Mouse (Mus musculus): ENCODE results near the gene Slc7a7. TPM values are rescaled to one million over a fixed set of nuclear protein-coding genes. Genes with fewer than 3 reads are reported as not detected.

Gene Slc7a7
- 2.1 TPM for polyA plus RNA-seq (2015; fragmentation: Illumina TruSeq; extraction: RNeasy Lipid Tissue Mini Kit (QIAGEN cat#74804); ENCODE audit: low read depth, low replicate concordance)

GRCm38 (mm10) chr14:54417623-54418081 lies at the start of gene Slc7a7:
Gene Slc7a7 (minus strand): TSS chr14:54417780.

DNA sequence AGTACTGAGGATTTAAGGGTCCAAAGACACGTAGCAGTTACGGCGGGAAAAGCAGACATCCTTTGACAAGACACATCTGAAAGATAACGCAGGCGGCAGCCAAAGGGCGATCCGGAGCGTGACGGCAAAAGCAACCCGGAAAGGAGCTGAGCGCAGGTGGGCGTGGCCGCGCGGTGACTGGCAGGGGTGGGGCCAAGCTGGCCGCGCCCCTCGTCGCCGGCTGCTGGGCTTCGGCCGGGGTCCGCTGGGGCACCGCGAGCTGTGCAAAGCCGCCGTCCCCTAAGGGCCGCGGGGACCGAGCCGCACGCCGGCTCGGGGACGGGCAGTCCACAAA lies 46.3 kb upstream of the Slc7a7 start, which contains the start of gene Lrp10:
Gene Lrp10 (plus strand): TSS at position 179 of the 334 bp plus-strand sequence.

DNA sequence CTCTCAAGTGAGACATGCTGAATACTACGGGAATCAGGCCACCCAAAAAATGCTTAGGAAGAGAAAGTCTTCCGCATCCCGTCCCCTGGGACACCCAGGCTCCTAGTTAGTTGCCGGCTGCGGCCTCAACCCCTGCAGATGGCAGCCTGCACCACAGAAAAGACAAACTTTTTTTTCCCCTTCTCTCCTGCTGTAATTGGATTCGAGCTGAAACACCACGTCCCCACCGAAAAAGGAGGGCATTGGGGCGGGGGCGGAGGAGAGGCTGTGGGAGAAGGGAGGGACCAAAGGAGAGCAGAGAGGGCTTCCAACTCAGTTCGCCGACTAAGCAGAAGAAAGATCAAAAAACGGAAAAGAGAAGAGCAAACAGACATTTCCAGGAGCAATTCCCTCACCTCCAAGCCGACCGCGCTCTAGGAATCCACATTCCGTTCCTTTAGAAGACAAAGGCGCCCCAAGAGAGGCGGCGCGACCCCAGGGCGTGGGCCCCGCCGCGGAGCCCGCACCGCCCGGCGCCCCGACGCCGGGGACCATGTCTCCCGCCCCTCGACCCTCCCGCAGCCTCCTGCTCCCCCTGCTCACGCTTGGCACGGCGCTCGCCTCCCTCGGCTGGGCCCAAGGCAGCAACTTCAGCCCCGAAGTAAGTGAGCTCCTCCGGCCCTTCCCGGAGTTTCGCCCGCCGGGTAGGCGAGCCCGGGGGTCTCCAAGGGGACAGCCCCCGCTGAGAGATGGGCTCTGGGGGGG lies 13.9 kb upstream of the Slc7a7 start, which contains the start of gene Mmp14:
Gene Mmp14 (plus strand): TSS at position 279 of the 744 bp plus-strand sequence.

GRCm38 (mm10) chr14:54426689-54427398 lies 9.3 kb upstream of the Slc7a7 start, which contains the start of gene Mrpl52:
Gene Mrpl52 (plus strand): TSS chr14:54426909.

GRCm38 (mm10) chr14:54360577-54361340 lies 56.8 kb downstream of the Slc7a7 start, which contains the start of gene Oxa1l:
Gene Oxa1l (plus strand): TSS chr14:54360834.

Other genes with a start within 250 kb of the Slc7a7 start
- gene Dad1, start 163.7 kb downstream of the Slc7a7 start, polyA plus RNA-seq (2015; fragmentation: Illumina TruSeq; extraction: RNeasy Lipid Tissue Mini Kit (QIAGEN cat#74804); ENCODE audit: low read depth, low replicate concordance): 155 TPM
- gene Abhd4, start 163.6 kb downstream of the Slc7a7 start, polyA plus RNA-seq (2015; fragmentation: Illumina TruSeq; extraction: RNeasy Lipid Tissue Mini Kit (QIAGEN cat#74804); ENCODE audit: low read depth, low replicate concordance): 77.5 TPM
- not detected for gene Olfr49, start 132.8 kb downstream of the Slc7a7 start, polyA plus RNA-seq (2015; fragmentation: Illumina TruSeq; extraction: RNeasy Lipid Tissue Mini Kit (QIAGEN cat#74804); ENCODE audit: low read depth, low replicate concordance)
- gene Oxa1l, start 56.9 kb downstream of the Slc7a7 start, polyA plus RNA-seq (2015; fragmentation: Illumina TruSeq; extraction: RNeasy Lipid Tissue Mini Kit (QIAGEN cat#74804); ENCODE audit: low read depth, low replicate concordance): 47.9 TPM
- gene Mrpl52, start 9.1 kb upstream of the Slc7a7 start, polyA plus RNA-seq (2015; fragmentation: Illumina TruSeq; extraction: RNeasy Lipid Tissue Mini Kit (QIAGEN cat#74804); ENCODE audit: low read depth, low replicate concordance): 143 TPM
- gene Mmp14, start 13.8 kb upstream of the Slc7a7 start, polyA plus RNA-seq (2015; fragmentation: Illumina TruSeq; extraction: RNeasy Lipid Tissue Mini Kit (QIAGEN cat#74804); ENCODE audit: low read depth, low replicate concordance): 11.8 TPM
- gene Lrp10, start 46.4 kb upstream of the Slc7a7 start, polyA plus RNA-seq (2015; fragmentation: Illumina TruSeq; extraction: RNeasy Lipid Tissue Mini Kit (QIAGEN cat#74804); ENCODE audit: low read depth, low replicate concordance): 17.0 TPM
- gene Rem2, start 58.3 kb upstream of the Slc7a7 start, polyA plus RNA-seq (2015; fragmentation: Illumina TruSeq; extraction: RNeasy Lipid Tissue Mini Kit (QIAGEN cat#74804); ENCODE audit: low read depth, low replicate concordance): 13.6 TPM
- gene Prmt5, start 99.7 kb upstream of the Slc7a7 start, polyA plus RNA-seq (2015; fragmentation: Illumina TruSeq; extraction: RNeasy Lipid Tissue Mini Kit (QIAGEN cat#74804); ENCODE audit: low read depth, low replicate concordance): 61.5 TPM
- gene Haus4, start 136.8 kb upstream of the Slc7a7 start, polyA plus RNA-seq (2015; fragmentation: Illumina TruSeq; extraction: RNeasy Lipid Tissue Mini Kit (QIAGEN cat#74804); ENCODE audit: low read depth, low replicate concordance): 4.1 TPM
- gene Ajuba, start 159.8 kb upstream of the Slc7a7 start, polyA plus RNA-seq (2015; fragmentation: Illumina TruSeq; extraction: RNeasy Lipid Tissue Mini Kit (QIAGEN cat#74804); ENCODE audit: low read depth, low replicate concordance): 1.4 TPM
- 4.7 TPM for gene 4931414P19Rik, start 188.2 kb upstream of the Slc7a7 start, polyA plus RNA-seq (2015; fragmentation: Illumina TruSeq; extraction: RNeasy Lipid Tissue Mini Kit (QIAGEN cat#74804); ENCODE audit: low read depth, low replicate concordance)
- 275 TPM for gene Psmb5, start 200.2 kb upstream of the Slc7a7 start, polyA plus RNA-seq (2015; fragmentation: Illumina TruSeq; extraction: RNeasy Lipid Tissue Mini Kit (QIAGEN cat#74804); ENCODE audit: low read depth, low replicate concordance)
- 0.16 TPM for gene Psmb11, start 203.7 kb upstream of the Slc7a7 start, polyA plus RNA-seq (2015; fragmentation: Illumina TruSeq; extraction: RNeasy Lipid Tissue Mini Kit (QIAGEN cat#74804); ENCODE audit: low read depth, low replicate concordance)
- not detected for gene Gm17606, start 223.2 kb upstream of the Slc7a7 start, polyA plus RNA-seq (2015; fragmentation: Illumina TruSeq; extraction: RNeasy Lipid Tissue Mini Kit (QIAGEN cat#74804); ENCODE audit: low read depth, low replicate concordance)
- gene Cdh24, start 223.6 kb upstream of the Slc7a7 start, polyA plus RNA-seq (2015; fragmentation: Illumina TruSeq; extraction: RNeasy Lipid Tissue Mini Kit (QIAGEN cat#74804); ENCODE audit: low read depth, low replicate concordance): 6.1 TPM

All from brain, adult 10 weeks (tissue).